ENCODE assay signal across 10 mouse cellular contexts in the genomic region with DNA sequence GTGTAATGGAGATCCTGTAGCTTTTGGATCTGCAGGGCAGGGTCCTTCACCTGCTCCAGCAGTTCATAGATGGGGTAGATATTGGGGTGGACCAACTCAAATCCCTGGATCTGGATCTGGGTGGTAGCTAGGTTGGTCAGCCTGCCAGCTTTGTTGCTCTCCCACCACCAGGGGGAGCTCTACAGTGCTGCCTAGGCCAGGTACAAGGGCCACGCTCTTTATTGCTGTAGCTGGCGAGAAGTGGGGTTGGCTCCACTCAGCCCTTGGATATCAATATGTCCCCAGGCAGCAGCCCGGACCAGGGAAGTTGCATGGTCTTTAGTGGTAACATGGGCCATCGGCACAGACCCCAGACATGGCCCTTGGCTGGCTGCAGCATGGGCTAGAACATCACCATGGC. TPM values are rescaled to one million over a fixed set of nuclear protein-coding genes. Genes with fewer than 3 reads are reported as not detected.
DNase-seq lines count a peak whose midpoint lies in the region; ATAC-seq and TF ChIP-seq lines count a peak whose summit lies in the region.
"Had no signal": no experiment of that assay in that cellular context is flagged by ENCODE, and none has a peak within 500 bp of the region (broad histone marks: within the 10 kb centered on the region; RNA-seq: fewer than 3 reads in every experiment).

No protein-coding gene starts in this region.

- no peaks in the 10 kb centered on the region for H3K9me3 ChIP-seq in G1E (replicated peaks)
- H3K9me3 ChIP-seq: liver, embryonic 15.5 days had no signal

- TF ChIP-seq POLR2A in kidney, adult 2 months (IDR thresholded peaks at IDR 0.05; ENCODE audit: low read depth, low read length): no peak

- peak; percentile 11 for DNase-seq in kidney, adult 2 months
- no peak for DNase-seq in kidney, adult 11 months
- no peak for DNase-seq in G1E (ENCODE audit: low spot score)
- DNase-seq in c-Kit-negative CD71-positive TER-119-positive erythroid progenitor cells, embryonic 14.5 days (ENCODE audit: low read depth, low spot score): peak; percentile 30
- peak; percentile 28 for DNase-seq in kidney, postnatal 10 days
- DNase-seq in spleen, postnatal 10 days (ENCODE audit: low spot score in 2 of 2): peak; percentile 11 to 60
- DNase-seq in right cerebral cortex, adult 18-20 months: no peak
- DNase-seq in layer of hippocampus, adult 9-10 months (ENCODE audit: low spot score): no peak

- H3K4me3 ChIP-seq in kidney, adult 2 months (ENCODE audit: insufficient read depth, low read depth, low read length): no peak overlapping the region
- no peak overlapping the region for H3K4me3 ChIP-seq in G1E (ENCODE audit: low read depth, low read length)
- H3K4me3 ChIP-seq: erythroblast, embryonic 14.5 days; liver, embryonic 15.5 days had no signal

- no peaks in the 10 kb centered on the region for H3K4me1 ChIP-seq in kidney, adult 2 months (ENCODE audit: control insufficient read depth, insufficient read depth, low read length)
- no peaks in the 10 kb centered on the region for H3K4me1 ChIP-seq in G1E (ENCODE audit: insufficient read depth, low read depth, low read length)
- H3K4me1 ChIP-seq: liver, embryonic 15.5 days had no signal

- no peak overlapping the region for H3K27ac ChIP-seq in kidney, adult 2 months (ENCODE audit: insufficient read depth, low read depth, low read length)
- H3K27ac ChIP-seq: liver, embryonic 15.5 days had no signal

- no peak for ATAC-seq in G1E (ENCODE audit: extremely low read depth, insufficient number of reproducible peaks, low FRiP score, poor library complexity, severe bottlenecking)

- peak; percentile 62 for TF ChIP-seq CTCF in kidney, adult 2 months (conservative IDR thresholded peaks at IDR 0.05; ENCODE audit: insufficient read depth, insufficient read length, low read depth, low read length)
- TF ChIP-seq CTCF in G1E (IDR thresholded peaks at IDR 0.05; ENCODE audit: low read depth, low read length): peak; percentile 81

- no peaks in the 10 kb centered on the region for H3K27me3 ChIP-seq in kidney, adult 2 months (replicated peaks; ENCODE audit: control insufficient read depth, insufficient read depth, low read length)
- no peaks in the 10 kb centered on the region; the same call in 1 of the 2 replicates for H3K27me3 ChIP-seq in G1E (ENCODE audit: insufficient read depth, low read length)
- H3K27me3 ChIP-seq: liver, embryonic 15.5 days had no signal

- no peaks in the 10 kb centered on the region for H3K36me3 ChIP-seq in kidney, adult 2 months (ENCODE audit: control insufficient read depth, insufficient read depth, low read length)
- H3K36me3 ChIP-seq in G1E (replicated peaks): no peaks in the 10 kb centered on the region
- H3K36me3 ChIP-seq: liver, embryonic 15.5 days had no signal

- 94% methylated on average over 4 of the region's 4 CpGs for WGBS in kidney, adult 2 months

RNA-seq across cellular contexts. Expression of a gene that starts 15.6 kb away (rescaled TPM):
- 6.2 and 6.4 TPM in 2 replicates for polyA plus RNA-seq in kidney, adult 2 months (2012; rRNA removed)
- total RNA-seq in G1E (2014; fragmentation: Nextera tagmentation) (not detected in 2 replicates), G1E (2017) (0.33 TPM in 1 of 2 replicates, not detected in the other)
- polyA plus RNA-seq in G1E (2012): not detected in 2 replicates
- polyA plus RNA-seq: erythroblast, embryonic 14.5 days had no signal

Comparison
In these comparisons a context has a peak if more than half of its experiments do, and no peak if none do; other contexts are left out.
1. DNase-seq: peak in kidney, adult 2 months (single experiment), c-Kit-negative CD71-positive TER-119-positive erythroid progenitor cells, embryonic 14.5 days (single experiment), kidney, postnatal 10 days (single experiment) and spleen, postnatal 10 days (2 of 2); none in kidney, adult 11 months (single experiment), G1E (single experiment), right cerebral cortex, adult 18-20 months (single experiment) and layer of hippocampus, adult 9-10 months (single experiment).